19 mouse cellular contexts compared by ENCODE assay signal in genomic region chr8:11915721-11916120, GRCm38 (mm10).
DNase-seq lines count a peak whose midpoint lies in the region; ATAC-seq and TF ChIP-seq lines count a peak whose summit lies in the region.
"Had no signal": no experiment of that assay in that cellular context is flagged by ENCODE, and none has a peak within 500 bp of the region (broad histone marks: within the 10 kb centered on the region; RNA-seq: fewer than 3 reads in every experiment).

No protein-coding gene starts in this region.

- H3K4me2 ChIP-seq in forebrain, embryonic 12.5 days, result peak overlapping the region; percentile 52; the same call in 1 of the 2 replicates
- H3K4me2 ChIP-seq in forebrain, embryonic 11.5 days (ENCODE audit: low read depth, low read length, severe bottlenecking), result no peak overlapping the region
- H3K4me2 ChIP-seq in lung, embryonic 14.5 days, result no peak overlapping the region
- H3K4me2 ChIP-seq in forebrain, embryonic 13.5 days, result peak overlapping the region; percentile 55
- peak overlapping the region; percentile 49; the same call in 1 of the 2 replicates for H3K4me2 ChIP-seq in limb, embryonic 14.5 days (replicated peaks; ENCODE audit: low read depth, low read length, severe bottlenecking)
- H3K4me2 ChIP-seq: liver, embryonic 13.5 days had no signal

- no peak overlapping the region for H3K9ac ChIP-seq in forebrain, embryonic 12.5 days
- H3K9ac ChIP-seq in forebrain, embryonic 11.5 days (ENCODE audit: low read length), result no peak overlapping the region
- H3K9ac ChIP-seq in lung, embryonic 14.5 days, result no peak overlapping the region
- no peak overlapping the region for H3K9ac ChIP-seq in forebrain, embryonic 13.5 days
- H3K9ac ChIP-seq in limb, embryonic 14.5 days (ENCODE audit: low read depth, low read length, severe bottlenecking), result no peak overlapping the region
- H3K9ac ChIP-seq: heart, embryonic 13.5 days; liver, embryonic 13.5 days; neural tube, embryonic 15.5 days had no signal

- TF ChIP-seq POLR2A in limb, embryonic 14.5 days (IDR thresholded peaks at IDR 0.05; ENCODE audit: borderline replicate concordance, extremely low read depth, insufficient read depth, insufficient read length), result no peak

- no peak for TF ChIP-seq CTCF in lung, embryonic 14.5 days (IDR thresholded peaks at IDR 0.05; ENCODE audit: low read depth)

- H3K4me3 ChIP-seq in forebrain, embryonic 12.5 days (replicated peaks), result no peak overlapping the region
- no peak overlapping the region for H3K4me3 ChIP-seq in forebrain, embryonic 11.5 days (ENCODE audit: low read depth, low read length)
- H3K4me3 ChIP-seq in lung, embryonic 14.5 days (ENCODE audit: low read depth, low read length), result no peak overlapping the region
- H3K4me3 ChIP-seq in forebrain, embryonic 13.5 days, result 0 out of 2 replicates have a peak overlapping the region, but pooled peaks have one; percentile 29
- no peak overlapping the region for H3K4me3 ChIP-seq in limb, embryonic 14.5 days (replicated peaks; ENCODE audit: low read length)
- H3K4me3 ChIP-seq: embryonic facial prominence, embryonic 12.5 days; gastrocnemius, adult 2 months; liver, embryonic 13.5 days; myocyte; neural tube, embryonic 15.5 days had no signal

- no peaks in the 10 kb centered on the region for H3K9me3 ChIP-seq in forebrain, embryonic 12.5 days
- no peaks in the 10 kb centered on the region for H3K9me3 ChIP-seq in forebrain, embryonic 11.5 days (ENCODE audit: control insufficient read depth, low read length)
- no peaks in the 10 kb centered on the region for H3K9me3 ChIP-seq in lung, embryonic 14.5 days (ENCODE audit: low read depth, low read length)
- H3K9me3 ChIP-seq in forebrain, embryonic 13.5 days (replicated peaks), result no peaks in the 10 kb centered on the region
- no peaks in the 10 kb centered on the region for H3K9me3 ChIP-seq in limb, embryonic 14.5 days (ENCODE audit: control insufficient read depth, low read length)
- H3K9me3 ChIP-seq: embryonic facial prominence, embryonic 12.5 days; heart, embryonic 13.5 days; liver, embryonic 13.5 days; neural tube, embryonic 15.5 days had no signal

- WGBS in forebrain, embryonic 12.5 days, result 92% methylated on average over 11 of the region's 11 CpGs
- 92% methylated on average over 11 of the region's 11 CpGs for WGBS in forebrain, embryonic 11.5 days
- WGBS in lung, embryonic 14.5 days, result 83% methylated on average over 11 of the region's 11 CpGs
- WGBS in forebrain, embryonic 13.5 days, result 94% methylated on average over 11 of the region's 11 CpGs
- WGBS in limb, embryonic 14.5 days, result 83% methylated on average over 11 of the region's 11 CpGs

- ATAC-seq in forebrain, embryonic 12.5 days (ENCODE audit: low FRiP score), result no peak
- no peak for ATAC-seq in forebrain, embryonic 11.5 days (replicated peaks; ENCODE audit: low FRiP score)
- peak; percentile 35; the same call in 1 of the 2 replicates for ATAC-seq in lung, embryonic 14.5 days (ENCODE audit: insufficient read depth)
- no peak for ATAC-seq in forebrain, embryonic 13.5 days
- no peak for ATAC-seq in limb, embryonic 14.5 days (ENCODE audit: low FRiP score, low read depth)

- no peak for DNase-seq in forebrain, embryonic 11.5 days (ENCODE audit: low spot score)
- DNase-seq in lung, embryonic 14.5 days, result no peak
- no peak for DNase-seq in lung, postnatal 36 days
- DNase-seq in limb, embryonic 14.5 days (ENCODE audit: low spot score), result no peak
- DNase-seq in adrenal gland, postnatal 25 days, result no peak
- no peak for DNase-seq in Muller cell, postnatal 12 days (ENCODE audit: inconsistent ontology term)
- DNase-seq: adrenal gland, adult 8-10 months; cerebellum, adult 18-20 months; gastrocnemius, adult 2 months; kidney, adult 9 months; liver, embryonic 13.5 days; right cerebral cortex, postnatal 25 days; thymus, postnatal 4 days had no signal

- no peak overlapping the region for H3K27ac ChIP-seq in forebrain, embryonic 12.5 days
- no peak overlapping the region for H3K27ac ChIP-seq in forebrain, embryonic 11.5 days (ENCODE audit: low read depth, low read length)
- H3K27ac ChIP-seq in lung, embryonic 14.5 days (ENCODE audit: low read depth), result no peak overlapping the region
- no peak overlapping the region for H3K27ac ChIP-seq in forebrain, embryonic 13.5 days
- H3K27ac ChIP-seq in limb, embryonic 14.5 days (replicated peaks; ENCODE audit: low read depth, low read length), result no peak overlapping the region
- H3K27ac ChIP-seq: embryonic facial prominence, embryonic 12.5 days; gastrocnemius, adult 2 months; heart, embryonic 13.5 days; liver, embryonic 13.5 days; neural tube, embryonic 15.5 days had no signal

- H3K36me3 ChIP-seq in forebrain, embryonic 12.5 days (replicated peaks), result no peaks in the 10 kb centered on the region
- no peaks in the 10 kb centered on the region for H3K36me3 ChIP-seq in forebrain, embryonic 11.5 days (ENCODE audit: control insufficient read depth, insufficient read depth, low read length)
- no peaks in the 10 kb centered on the region for H3K36me3 ChIP-seq in lung, embryonic 14.5 days (ENCODE audit: insufficient read depth)
- no peaks in the 10 kb centered on the region for H3K36me3 ChIP-seq in forebrain, embryonic 13.5 days (ENCODE audit: poor library complexity, severe bottlenecking)
- H3K36me3 ChIP-seq in limb, embryonic 14.5 days (ENCODE audit: control insufficient read depth, insufficient read depth, low read length), result no peaks in the 10 kb centered on the region
- H3K36me3 ChIP-seq: embryonic facial prominence, embryonic 12.5 days; heart, embryonic 13.5 days; liver, embryonic 13.5 days; neural tube, embryonic 15.5 days had no signal

- peaks cover 26% of the 10 kb centered on the region for H3K27me3 ChIP-seq in forebrain, embryonic 12.5 days
- no peaks in the 10 kb centered on the region; the same call in 1 of the 2 replicates for H3K27me3 ChIP-seq in forebrain, embryonic 11.5 days (ENCODE audit: control insufficient read depth, insufficient read depth, low read length)
- no peaks in the 10 kb centered on the region for H3K27me3 ChIP-seq in lung, embryonic 14.5 days (ENCODE audit: insufficient read depth, low read length)
- no peaks in the 10 kb centered on the region; the same call in 1 of the 2 replicates for H3K27me3 ChIP-seq in forebrain, embryonic 13.5 days
- H3K27me3 ChIP-seq in limb, embryonic 14.5 days (ENCODE audit: control insufficient read depth, insufficient read depth, low read length), result no peaks in the 10 kb centered on the region
- H3K27me3 ChIP-seq: embryonic facial prominence, embryonic 12.5 days; liver, embryonic 13.5 days had no signal

- peaks cover 48% of the 10 kb centered on the region for H3K4me1 ChIP-seq in forebrain, embryonic 12.5 days
- H3K4me1 ChIP-seq in forebrain, embryonic 11.5 days (replicated peaks; ENCODE audit: control insufficient read depth, insufficient read depth, low read length), result peaks cover 23% of the 10 kb centered on the region
- H3K4me1 ChIP-seq in lung, embryonic 14.5 days (ENCODE audit: insufficient read depth), result 0 out of 2 replicates have a peak, but pooled peaks cover 6% of the 10 kb centered on the region
- H3K4me1 ChIP-seq in forebrain, embryonic 13.5 days, result peaks cover 48% of the 10 kb centered on the region
- peaks cover 23% of the 10 kb centered on the region for H3K4me1 ChIP-seq in limb, embryonic 14.5 days (ENCODE audit: control insufficient read depth, insufficient read depth, low read length)
- H3K4me1 ChIP-seq: liver, embryonic 13.5 days had no signal

Comparison
In these comparisons a context has a peak if more than half of its experiments do, and no peak if none do; other contexts are left out.
1. H3K4me2 ChIP-seq: peak in forebrain, embryonic 12.5 days (single experiment), forebrain, embryonic 13.5 days (single experiment) and limb, embryonic 14.5 days (single experiment); none in forebrain, embryonic 11.5 days (single experiment) and lung, embryonic 14.5 days (single experiment).